Mouse (Mus musculus): ENCODE results near the gene Foxp1.

Gene Foxp1

DNA sequence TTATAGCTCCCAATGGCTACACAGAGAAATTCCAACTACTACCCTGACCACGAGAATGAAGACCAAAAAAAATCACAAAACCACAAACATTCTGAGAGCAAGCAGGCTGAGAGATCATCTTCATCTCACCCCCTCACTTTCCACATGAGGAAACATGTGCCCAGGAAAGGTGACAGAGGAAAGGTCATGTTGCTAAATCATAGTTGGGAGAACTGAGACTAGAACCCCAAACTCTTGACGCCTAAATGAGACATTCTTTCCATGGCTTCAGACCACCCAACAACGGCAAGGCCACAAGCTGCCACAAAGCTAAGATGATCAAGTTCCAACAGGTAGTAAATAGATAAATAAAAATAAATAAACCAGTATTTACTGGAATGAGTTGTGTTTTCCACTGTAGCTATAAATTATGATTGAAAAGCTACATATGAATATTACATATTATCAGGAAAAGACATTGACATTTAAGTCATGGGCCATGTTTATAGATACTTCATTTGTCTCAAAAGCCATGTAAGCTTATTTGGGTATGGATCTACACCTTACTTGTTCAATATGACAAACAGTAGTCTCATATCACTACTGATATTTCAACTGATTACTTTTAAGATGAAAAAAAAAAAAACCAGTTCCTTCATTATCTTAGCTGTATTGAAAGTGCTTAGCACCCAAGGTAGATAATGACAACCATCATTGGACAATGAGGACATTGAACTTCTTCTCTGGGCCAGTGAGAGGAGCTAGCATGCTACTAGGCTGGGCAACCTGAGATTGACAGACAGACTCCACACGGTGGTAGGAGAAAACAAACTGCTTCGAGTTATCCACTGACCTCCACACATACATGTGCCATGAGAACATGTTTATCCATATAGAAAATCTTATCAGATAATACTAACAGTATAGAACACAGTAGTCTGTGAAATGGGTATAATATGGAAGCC lies 476.4 kb downstream of the Foxp1 start:
- peak; percentile 36 for DNase-seq (ENCODE audit: low read depth)

DNA sequence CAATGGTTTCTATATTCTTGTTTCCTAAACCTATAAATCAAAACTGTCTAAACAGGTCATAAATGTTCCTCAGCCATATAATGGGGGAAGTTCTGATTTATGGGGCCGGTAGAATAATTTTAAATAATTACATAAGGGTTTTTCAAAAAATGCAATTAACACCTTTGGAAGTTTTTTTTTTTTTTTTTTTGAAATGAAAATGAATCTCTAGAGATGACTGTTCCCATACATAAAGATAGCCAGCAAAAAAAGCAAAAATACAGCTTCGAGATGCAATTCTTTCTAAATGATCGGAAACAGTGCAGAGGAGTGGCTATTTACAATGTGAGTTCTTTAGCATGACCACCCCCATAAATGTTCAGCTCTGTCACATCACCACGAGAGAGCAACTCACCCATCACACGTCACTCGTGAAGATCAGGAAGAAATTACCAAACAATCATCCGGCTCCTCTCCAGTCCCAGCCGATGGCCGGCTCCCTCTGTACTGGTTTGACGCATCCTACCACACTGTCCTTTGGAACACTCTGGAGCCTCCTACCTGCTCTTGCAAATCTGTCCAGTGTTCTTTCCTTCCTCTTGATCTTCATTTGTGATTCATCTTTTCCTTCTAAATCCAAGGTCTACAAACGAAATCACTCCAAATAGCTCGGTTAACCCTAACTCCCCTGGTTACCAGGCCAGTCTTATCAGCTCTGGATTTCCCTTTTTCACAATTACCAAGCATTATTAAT lies 478.4 kb downstream of the Foxp1 start:
- no peak for DNase-seq (ENCODE audit: low read depth)

DNA sequence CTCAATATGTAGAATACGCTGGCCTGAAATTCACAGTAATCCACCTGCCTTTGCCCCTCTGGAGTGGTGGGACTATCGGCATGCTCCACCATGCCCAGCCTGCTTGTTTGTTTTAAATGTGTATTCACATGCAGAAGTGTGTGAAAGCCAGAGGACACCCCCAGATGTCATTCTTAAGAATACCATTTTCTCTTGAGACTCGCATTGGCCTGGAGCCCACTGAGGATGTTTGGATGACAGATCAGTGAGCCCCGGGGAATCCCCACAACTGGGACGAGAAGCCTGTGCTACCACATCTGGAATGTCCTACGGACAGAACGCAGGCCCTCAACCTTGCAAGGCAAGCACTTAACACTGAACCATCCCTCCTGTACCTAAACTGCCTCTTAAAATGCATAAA lies 479.3 kb downstream of the Foxp1 start:
- DNase-seq (ENCODE audit: low read depth) = no peak

DNA sequence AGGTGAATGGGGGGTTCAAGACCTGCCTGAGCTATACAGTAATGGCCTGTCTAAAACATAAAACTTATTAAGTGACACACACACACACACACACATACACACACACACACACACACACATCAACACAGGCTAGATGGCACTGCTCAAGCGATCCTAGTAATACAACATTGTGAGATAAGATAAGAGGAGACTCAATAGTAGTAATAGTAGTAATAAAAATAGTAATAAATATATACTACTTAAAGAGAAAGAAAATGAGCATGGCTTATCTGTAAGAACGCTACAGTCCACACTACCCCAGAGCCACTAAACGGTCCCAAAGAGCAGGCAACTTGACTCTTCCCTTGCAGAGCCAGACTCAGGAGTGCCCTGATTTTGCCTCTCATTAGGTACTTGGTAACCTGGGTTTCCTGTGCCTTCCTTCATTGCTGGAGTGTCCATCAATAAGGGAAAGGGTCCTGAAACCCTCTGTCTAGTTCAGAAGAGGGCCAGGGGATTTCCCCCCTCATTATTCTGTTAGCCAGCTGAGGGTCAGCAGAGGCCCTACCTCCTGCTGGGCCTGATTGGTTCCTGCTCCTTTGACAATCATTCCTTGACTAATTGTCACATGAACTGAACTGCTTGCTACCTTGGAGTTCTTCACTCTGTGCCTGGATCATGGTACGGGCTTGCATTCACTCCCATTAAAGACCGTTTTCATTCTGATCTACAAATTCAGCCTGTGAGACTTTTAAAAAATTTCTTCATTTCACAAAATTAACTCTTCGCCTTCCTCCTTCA lies 480.2 kb downstream of the Foxp1 start:
- DNase-seq (ENCODE audit: low read depth) = no peak

DNA sequence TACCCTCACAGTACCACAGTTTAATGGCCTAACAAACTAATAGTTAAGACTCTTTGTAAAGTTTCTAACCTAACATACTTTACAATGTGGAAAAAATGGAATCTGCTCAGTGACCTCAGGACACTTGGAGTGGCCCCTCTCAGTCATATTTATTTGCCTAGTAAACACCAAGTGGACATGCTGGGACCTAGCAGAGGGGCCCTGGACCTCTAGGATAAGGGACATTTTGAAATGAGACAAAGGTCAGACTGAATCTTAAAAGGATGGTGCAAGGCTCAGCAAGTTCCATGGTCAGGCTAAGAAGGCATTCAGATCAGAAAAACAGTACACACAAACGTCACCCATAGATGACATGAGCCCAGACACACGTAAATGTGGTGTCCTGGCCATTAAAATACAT lies 483.5 kb downstream of the Foxp1 start:
- no peak for DNase-seq (ENCODE audit: low read depth)

DNA sequence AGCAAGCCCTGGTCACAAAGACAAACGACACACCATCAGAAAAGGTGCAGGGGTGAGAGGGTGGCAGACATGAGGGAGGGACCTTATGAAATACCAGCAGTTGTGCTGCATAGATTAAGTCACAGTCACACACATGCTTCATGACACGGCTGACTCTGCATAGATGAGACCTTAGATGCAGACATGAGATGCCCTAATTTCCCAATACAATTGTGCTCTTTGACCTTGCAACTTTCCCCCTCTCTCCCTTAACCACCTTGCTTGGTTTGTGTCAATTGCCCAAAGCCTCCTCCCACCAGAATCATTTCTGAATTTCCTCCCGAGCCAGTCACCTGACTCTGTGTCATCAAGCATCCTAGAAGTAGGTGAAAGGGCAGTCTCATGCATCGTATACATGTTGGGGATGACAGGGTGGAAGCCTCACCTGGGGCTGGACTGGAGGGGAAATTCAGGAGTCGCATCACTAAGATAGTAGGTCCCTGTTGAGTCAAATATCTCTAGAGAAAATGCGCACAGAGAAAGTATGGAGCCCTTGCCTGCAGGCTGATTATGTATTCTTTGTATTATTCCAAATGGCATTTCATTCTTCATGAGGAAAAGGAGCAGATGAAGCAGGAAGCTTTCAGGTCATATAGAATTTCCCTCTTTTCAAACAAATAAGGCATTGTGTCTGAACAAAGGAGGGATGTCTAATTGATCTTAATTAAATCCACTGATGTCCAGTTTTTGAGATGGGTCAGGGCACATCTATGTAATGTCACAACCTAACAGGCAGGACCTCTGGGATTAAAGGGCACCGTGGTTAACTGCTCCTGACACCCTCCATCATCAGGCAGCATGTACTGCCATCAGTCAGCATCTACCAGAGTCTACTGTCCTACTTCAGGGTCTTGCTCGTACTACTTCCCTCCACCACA lies 486.8 kb downstream of the Foxp1 start:
- no peak for DNase-seq (ENCODE audit: low read depth)

DNA sequence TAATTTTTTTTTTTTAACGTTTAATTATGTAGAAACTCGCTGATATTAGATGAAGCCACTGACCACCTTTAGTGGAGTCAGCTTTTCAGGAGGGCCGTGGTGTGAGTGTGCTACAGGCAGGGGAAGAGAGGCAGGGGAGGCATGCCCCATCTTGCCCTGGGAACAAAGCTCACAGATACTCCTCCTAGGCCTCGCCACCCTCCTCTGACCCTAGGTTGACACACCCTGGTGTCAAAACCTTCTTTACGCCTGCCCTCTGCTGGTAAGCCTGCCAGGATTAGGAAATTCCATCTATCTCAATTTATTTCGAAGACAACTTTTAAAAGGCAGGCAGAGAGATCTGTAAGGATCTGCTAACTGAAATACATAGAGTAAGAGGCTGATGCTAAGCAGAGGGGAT lies 489.5 kb downstream of the Foxp1 start:
- DNase-seq (ENCODE audit: low read depth) = peak; percentile 44

DNA sequence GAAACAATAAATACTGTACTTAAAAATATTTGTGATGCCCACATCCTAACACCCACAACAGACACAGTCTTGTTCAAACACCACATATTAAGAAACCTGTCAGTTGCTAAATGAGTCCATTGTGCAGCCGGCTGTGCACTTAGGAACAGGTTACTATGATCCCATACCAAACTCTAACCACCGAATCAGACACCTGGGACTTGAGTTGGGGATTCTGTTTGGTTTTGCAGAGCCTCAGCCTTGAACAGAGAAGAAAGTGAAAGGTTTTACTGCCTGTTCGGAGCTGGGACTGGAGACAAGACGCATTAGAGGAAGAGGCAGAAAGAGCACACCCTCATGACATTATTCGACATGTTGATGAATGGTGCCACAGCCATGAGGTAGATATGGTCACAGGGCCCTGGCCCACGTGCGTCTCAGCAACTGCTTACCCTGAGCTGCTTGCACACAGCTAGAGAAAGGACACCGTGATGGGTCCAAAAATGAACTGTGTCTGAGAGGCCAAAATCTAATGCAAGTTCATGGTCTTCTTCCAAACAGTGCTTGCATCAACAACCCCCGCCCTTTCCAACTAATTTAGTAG lies 491.1 kb downstream of the Foxp1 start:
- no peak for DNase-seq (ENCODE audit: low read depth)

DNA sequence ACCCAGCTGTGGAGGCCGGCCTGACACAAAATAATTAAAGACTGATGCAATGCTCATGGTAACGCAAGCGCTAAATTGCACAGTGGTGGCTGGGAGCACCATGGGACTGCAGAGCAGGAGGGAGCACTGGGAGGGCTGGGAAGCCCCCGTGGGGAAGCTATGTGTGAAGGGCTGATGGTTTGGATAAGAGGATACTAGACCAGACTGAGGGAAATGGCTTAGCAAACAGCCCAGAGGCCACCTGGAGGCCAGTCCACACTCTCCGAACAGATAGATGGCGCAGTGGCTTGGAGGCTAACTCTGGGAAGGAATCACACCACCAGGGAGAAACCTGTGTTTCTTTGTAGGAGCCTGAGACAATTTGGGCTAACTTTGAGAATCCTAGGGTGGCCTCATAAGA lies 492.3 kb downstream of the Foxp1 start:
- peak; percentile 18 for DNase-seq (ENCODE audit: low read depth)

DNA sequence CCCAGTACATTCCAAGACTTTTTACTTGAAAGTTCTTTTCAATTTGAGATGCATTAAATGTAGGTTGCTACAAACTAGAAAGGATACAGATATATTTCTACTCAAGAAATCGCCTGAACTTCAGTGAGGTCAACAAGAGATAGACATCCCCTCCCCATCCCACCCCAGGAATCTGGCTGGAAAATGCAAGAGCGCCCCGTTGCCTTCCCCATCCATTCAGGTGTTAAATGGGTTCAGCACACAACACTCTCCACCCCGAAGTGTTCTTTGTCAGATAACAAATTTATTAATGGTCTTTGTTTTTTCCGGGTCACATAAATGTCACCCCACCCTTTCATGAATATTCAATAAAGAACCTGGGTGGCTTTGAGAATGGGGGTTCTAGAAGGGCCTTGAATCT lies 493.1 kb downstream of the Foxp1 start:
- DNase-seq (ENCODE audit: low read depth) = no peak

DNA sequence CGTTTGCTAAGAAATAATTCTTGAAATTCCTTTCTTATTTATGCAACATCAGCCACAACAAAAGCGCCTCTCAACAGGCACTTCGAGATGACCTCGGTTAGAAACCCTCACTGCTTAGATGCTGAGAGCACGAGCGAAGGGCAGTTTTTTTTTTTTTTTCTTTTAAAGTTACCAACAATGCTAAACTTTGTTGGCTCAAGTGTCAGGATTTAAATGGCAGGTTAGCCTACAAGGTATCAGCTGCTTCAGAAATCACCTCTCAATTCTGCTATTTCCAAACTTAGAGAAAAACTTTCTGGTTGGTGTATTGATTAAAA lies 493.6 kb downstream of the Foxp1 start:
- DNase-seq (ENCODE audit: low read depth) = no peak

DNA sequence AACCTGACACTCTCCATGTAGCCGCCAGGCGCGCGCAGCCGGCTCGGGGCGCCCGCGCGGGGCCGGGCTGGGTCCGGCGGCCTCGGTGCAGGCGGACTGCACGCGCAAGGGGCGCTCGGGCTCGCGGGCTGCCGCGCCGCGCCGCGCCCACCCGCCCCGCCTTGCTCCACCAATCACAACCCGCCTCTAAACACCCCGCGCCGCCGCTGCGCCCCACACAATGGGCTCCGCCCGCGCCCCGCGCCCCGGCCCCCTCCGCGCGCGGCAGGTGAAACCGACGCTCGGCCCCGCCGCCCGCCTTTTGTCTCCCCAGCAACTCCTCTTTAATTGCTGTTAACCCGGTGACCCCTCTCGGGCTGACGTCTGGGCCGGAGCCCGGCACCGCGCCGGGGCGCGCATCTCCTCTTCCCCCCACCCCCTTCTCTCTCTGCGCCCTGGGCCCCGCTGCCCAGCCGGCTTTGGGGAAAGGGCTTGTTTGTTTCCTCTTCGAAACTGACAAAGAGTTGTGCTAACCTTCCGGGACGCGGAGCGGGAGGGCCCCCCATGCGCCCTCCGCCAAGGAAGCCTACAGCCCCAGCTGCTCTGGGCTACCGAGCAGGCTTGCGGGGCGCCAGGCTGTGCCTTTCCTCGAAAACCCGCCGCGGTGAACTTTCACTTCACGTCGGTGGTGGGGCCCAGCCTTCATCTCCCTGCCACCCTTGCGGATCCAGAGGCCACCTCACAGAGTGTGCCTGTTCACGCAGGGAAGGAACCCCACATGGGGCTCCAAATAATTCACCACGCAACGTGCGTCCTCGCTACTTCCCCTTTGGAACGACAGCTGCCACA lies 494.1 kb downstream of the Foxp1 start:
- peak; percentile 58 for DNase-seq (ENCODE audit: low read depth)

DNA sequence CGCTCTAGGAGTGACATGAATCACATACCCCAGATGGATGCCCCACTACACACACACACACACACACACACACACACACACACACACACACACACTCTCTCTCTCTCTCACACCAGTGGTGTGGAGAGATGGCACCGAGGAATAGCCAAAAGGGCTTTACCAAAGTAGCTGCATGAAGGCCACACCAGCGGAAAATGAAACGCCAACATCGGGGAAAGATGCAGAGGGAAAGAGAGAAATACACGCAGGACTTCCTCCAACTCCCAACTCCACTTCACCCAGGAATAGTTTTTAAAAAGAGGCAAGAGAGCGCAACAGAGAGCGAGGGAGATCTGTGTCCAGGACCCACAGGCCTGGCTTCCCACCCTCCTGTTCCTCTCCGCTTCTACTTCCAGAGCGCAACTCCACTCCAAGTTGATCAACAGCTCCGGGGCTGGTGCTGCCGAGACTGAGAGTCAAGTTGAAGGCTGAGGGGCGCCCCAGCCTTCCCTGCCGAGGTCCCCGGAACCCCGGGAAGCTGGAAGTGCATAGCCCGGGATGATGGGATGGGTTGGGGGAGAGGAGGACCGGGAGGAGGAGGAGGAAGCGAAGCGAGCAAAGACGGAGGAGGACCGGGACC lies 494.9 kb downstream of the Foxp1 start:
- peak; percentile 68 for DNase-seq (ENCODE audit: low read depth)

DNA sequence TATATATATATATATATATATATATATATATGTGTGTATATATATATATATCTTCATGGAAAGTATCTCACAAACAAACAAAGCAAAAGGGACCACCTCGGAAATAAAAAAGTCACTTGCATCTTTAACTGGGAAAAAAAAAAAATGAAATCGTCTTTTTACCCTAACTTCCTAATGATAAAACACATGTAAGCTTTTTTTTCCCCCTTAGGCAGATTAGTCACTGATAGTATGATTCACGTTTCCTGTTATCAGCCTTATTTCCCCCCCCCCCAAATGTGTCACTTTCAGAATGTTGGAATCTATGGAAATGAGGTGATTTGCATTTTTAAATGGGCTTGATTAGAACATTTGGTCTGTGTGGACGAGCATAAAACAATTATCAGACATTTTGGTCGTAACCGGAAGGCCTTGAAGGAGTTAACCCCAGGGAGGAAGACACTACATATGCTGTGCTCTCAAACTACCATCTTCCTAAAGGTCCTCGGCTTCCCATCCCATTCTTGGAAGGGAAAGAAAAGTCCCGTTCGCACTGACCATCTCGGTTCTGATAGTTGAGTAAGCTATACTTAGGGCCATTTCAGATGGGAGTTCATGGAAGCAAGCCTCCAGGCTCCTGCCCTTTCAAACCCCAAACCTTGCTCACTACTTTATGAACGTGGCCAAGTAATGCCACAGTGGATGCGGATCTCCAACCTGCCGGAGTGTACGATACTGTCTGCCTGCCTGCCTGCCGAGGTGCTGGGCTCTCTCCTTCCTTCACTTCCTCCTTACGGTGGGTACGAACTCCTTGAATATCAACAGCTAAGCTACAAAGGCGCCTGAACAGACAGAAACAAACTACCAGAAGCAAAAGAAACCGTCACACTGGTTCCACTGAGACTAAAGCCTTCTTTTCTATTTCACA lies 495.6 kb downstream of the Foxp1 start:
- DNase-seq (ENCODE audit: low read depth) = peak; percentile 83

DNA sequence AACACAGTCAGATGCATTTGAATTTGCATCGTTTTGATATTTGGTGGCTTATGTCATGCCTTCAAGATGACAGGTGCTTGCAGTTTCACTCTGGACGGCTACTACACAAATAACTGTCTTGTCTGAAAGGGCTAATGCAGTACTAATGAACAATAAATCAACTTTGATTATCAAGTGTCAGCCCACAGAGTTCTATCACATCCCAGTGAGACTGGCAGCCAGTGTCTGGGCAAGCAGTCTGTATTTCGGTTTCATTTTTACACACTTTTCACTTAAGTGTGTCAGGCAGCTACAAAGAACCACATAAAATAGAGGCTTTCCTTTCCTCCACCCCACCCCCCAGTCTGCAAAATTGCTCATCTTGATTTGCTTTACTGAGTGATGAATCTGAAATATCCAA lies 496.5 kb downstream of the Foxp1 start:
- peak; percentile 23 for DNase-seq (ENCODE audit: low read depth)

DNA sequence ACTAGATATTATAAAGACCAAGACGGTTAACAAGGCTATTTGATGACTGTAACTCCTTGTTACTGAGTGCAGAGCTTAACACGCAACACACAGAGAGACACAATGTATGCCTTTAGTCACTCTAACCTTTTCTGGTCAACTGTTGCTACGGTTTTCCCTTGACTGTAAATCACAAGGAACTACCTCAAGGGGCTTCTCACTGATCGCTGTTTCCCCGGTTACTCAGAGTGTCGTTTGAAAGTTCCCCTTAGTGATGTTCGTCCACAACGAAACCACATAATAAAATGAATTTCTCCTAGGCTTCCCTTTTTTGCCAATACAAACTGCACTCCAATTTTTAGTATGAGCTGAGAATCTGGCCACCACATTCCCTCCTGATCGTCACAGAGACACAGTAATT lies 497.9 kb downstream of the Foxp1 start:
- no peak for DNase-seq (ENCODE audit: low read depth)

DNA sequence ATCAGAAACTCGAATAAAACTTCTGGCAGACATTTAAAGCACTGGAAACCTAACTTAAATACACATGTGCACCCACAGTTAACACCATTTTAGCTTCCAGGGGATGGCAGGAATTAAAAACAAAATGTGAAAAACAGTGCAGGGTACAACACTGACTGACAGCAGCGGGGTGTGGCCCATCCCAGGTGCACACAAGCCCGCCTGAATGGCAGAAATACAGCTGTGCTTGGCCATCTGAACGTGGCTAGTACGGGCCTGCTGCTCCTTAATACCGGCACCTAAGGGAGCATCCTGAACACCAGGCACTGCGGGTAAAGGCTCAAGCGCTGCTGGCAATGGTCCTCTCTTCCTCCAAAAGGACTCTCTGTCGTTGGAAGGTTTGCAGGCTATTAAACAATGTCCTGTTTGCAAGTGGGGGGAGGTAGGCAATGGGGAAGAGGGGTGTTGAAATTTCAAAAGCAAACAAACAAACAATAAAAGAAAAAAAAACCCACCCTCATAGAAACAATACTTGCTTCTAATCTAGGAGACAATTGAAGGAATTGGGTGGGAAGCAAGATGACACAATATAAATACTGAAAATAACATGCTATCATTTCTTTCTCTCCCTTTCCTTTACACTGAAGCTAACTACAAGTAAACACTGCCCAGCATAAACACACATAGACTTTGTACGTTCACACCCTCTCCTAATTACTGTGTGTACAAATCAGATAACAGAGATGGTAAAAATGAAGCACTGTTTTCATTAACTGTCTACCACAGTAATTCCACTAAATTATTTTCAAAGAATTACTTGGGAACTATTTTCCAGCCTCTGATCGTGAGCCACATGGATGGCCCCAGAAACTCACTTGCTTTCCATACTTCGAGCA lies 501.7 kb downstream of the Foxp1 start:
- no peak for DNase-seq (ENCODE audit: low read depth)

DNA sequence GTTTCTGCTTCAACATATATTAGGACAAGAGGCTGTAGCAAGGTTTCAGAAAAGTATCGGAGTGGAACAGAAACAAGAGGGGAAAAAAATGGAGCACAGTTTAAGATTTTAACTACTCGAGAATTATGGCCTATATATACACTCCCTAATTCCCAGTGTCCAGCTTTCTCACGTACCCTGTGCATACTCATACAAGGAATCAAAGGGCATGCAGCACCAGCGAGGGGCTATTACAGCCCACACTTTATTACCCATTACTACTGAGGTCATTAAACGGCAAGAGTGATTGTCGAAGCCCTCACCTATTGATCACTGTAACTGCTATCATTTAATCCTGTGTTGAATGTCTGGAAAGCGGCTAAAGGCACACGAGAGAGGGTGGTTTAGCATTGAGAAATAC lies 502.8 kb downstream of the Foxp1 start:
- no peak for DNase-seq (ENCODE audit: low read depth)
